ENCODE assay signal across 8 mouse cellular contexts in the genomic region with DNA sequence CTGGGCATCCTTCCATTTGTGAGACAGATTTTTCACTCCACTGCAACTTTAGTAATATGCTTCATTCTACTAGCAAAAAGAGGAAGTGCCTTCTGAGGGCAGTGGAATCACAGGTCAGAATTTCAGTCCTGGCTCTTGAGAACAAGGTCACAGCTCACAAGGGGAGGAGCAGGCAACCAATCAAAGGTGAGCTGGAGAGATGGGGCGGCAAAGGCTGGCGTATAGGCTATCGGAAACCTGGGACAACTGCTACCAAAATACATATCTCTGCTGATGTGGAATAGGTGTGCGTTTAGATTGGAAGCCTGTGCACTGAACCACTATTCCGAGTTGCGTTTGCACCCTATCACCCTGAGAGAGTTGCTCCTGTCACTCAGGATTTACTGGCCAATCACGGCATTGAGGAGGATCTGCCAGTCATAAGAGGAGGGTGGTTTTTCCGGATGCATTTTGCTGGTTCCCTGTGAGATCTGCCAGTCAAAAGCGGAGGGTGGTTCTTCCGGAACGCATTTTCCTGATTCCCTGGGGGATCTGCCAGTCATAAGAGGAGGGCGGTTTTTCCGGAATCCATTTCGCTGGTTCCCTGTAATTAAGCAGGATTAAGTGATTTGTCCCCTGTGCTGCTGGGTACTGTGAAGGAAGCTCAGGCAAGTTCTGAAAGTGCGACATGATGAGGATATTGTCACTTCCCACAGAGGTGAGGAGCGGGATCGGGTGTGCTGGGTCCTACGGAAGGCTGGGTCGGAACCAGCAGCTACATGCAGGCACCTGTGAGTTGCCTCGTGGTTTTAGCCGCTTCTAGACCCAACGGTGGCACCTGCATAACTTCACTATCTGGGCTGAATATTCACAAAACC.
DNase-seq lines count a peak whose midpoint lies in the region; ATAC-seq and TF ChIP-seq lines count a peak whose summit lies in the region.
"Not testable (repeated sequence)": the region's sequence is repeated elsewhere in the genome, so short reads cannot be mapped to it uniquely, and the experiment has no call there.

No protein-coding gene starts in this region.

- ATAC-seq in Patski: peak; percentile 100
- ATAC-seq in hindbrain, embryonic 13.5 days (ENCODE audit: low FRiP score): peak; percentile 100

- not testable (repeated sequence) for H3K36me3 ChIP-seq in hindbrain, embryonic 13.5 days

- H3K4me1 ChIP-seq in hindbrain, embryonic 13.5 days (replicated peaks): not testable (repeated sequence)

- peak overlapping the region; percentile 83 for H3K27ac ChIP-seq in hindbrain, embryonic 13.5 days

- POLR2A ChIA-PET in Patski (lab: Charles Lee): not testable (repeated sequence)

- peak; percentile 87 for DNase-seq in Patski (ENCODE audit: low read depth, low spot score)
- DNase-seq in cerebellum, postnatal 14 days: peak; percentile 88 to 91
- DNase-seq in frontal cortex, postnatal 14 days (ENCODE audit: low spot score in 2 of 2): peak; percentile 87 to 92
- DNase-seq in layer of hippocampus, postnatal 25 days (ENCODE audit: extremely low spot score in 1 of 2, low spot score in 1 of 2): peak; percentile 61 to 65
- peak; percentile 96 for DNase-seq in lung, postnatal 25 days (ENCODE audit: low spot score)
- peak; percentile 97 for DNase-seq in retina, embryonic 14.5 days (ENCODE audit: low spot score)
- DNase-seq in thymus, postnatal 4 days: peak; percentile 77

- not testable (repeated sequence) for TF ChIP-seq CTCF in Patski (IDR thresholded peaks at IDR 0.05)

- peak overlapping the region; percentile 72 for H3K9ac ChIP-seq in hindbrain, embryonic 13.5 days

- WGBS in hindbrain, embryonic 13.5 days: under 1% methylated on average over 22 of the region's 22 CpGs

- CTCF ChIA-PET in Patski (lab: Charles Lee): not testable (repeated sequence)

- in situ Hi-C loops in Patski (cut with MboI; ENCODE audit: low pct_unique_long_range_greater_than_20kb): not testable (repeated sequence)

- peak overlapping the region; percentile 53 for H3K4me3 ChIP-seq in hindbrain, embryonic 13.5 days

- H3K4me2 ChIP-seq in hindbrain, embryonic 13.5 days: peak overlapping the region; percentile 57

- H3K9me3 ChIP-seq in hindbrain, embryonic 13.5 days: not testable (repeated sequence)

- H3K27me3 ChIP-seq in Patski; hindbrain, embryonic 13.5 days: not testable (repeated sequence)

Comparison
In these comparisons a context has a peak if more than half of its experiments do, and no peak if none do; other contexts are left out.
1. Peak in every context shown above with its lines: DNase-seq, ATAC-seq, H3K4me3 ChIP-seq and H3K27ac ChIP-seq.